Mouse (Mus musculus): ENCODE measurements at regions not wholly inside any gene's neighbourhood (a gene's known extent, or its start where the extent isn't known, plus 50 kb on each side); places are given as distances from the start of the nearest gene placed in this dataset.

DNA sequence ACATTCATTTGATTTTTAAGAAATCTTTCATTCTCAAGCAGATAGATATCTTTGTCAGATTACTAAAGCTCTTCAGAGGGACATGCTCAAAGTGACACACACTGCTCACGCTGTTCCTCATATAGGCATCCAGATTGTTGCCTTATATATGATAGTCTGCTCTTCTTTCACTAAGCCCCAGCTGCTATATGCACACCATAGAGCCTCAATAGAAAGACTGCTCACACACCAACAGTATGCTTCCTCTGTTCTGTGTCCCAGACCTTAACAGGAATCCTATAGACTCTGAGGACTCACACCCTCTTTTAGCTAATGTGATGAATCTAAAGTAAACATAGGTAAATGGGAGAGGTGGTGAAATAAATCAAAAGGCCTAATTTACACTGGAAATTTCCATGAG is 561.8 kb downstream of the Smarca1 start:
- H3K36me3 ChIP-seq (ENCODE audit: control insufficient read depth in 1 of 2, insufficient read depth in 2 of 2, low read length in 2 of 2), result no peaks in the 10 kb centered on the region

GRCm38 (mm10) chrX:47328817-47329216 is 564.0 kb downstream of the Smarca1 start:
- H3K9me3 ChIP-seq (replicated peaks; ENCODE audit: insufficient read depth, low read length), result no peaks in the 10 kb centered on the region
- H3K36me3 ChIP-seq (ENCODE audit: control insufficient read depth in 1 of 2, insufficient read depth in 2 of 2, low read length in 2 of 2), result no peaks in the 10 kb centered on the region
- H3K27ac ChIP-seq (ENCODE audit: control insufficient read depth, low read depth, low read length), result no peak overlapping the region
- H3K9ac ChIP-seq (ENCODE audit: control insufficient read depth, low read depth, low read length, poor library complexity, severe bottlenecking), result no peak overlapping the region
- no peaks in the 10 kb centered on the region for H3K4me1 ChIP-seq (ENCODE audit: control insufficient read depth in 1 of 2, insufficient read depth in 2 of 2, low read length in 2 of 2)
- peak; percentile 1 for DNase-seq (ENCODE audit: low read depth, low spot score)
- H3K79me2 ChIP-seq (ENCODE audit: control insufficient read depth, insufficient read depth, low read length, poor library complexity), result no peaks in the 10 kb centered on the region
- no peak overlapping the region for H3K4me3 ChIP-seq (ENCODE audit: control insufficient read depth in 1 of 2, insufficient read depth in 1 of 2, low read depth in 2 of 2, low read length in 2 of 2)
- H3K27me3 ChIP-seq (ENCODE audit: control insufficient read depth in 1 of 2, insufficient read depth in 2 of 2, low read length in 2 of 2), result no peaks in the 10 kb centered on the region
- no peak for TF ChIP-seq ZKSCAN1 (IDR thresholded peaks at IDR 0.05; ENCODE audit: low read depth, low read length)
- no peak for TF ChIP-seq KAT2A (conservative IDR thresholded peaks at IDR 0.05; ENCODE audit: low read depth, low read length)
- no peak for TF ChIP-seq ZC3H11A (IDR thresholded peaks at IDR 0.05; ENCODE audit: low read depth, low read length)
- peak; percentile 6; the same call in 1 of the 2 replicates for TF ChIP-seq RAD21 (IDR thresholded peaks at IDR 0.05; ENCODE audit: low read depth, low read length)
- no peak for TF ChIP-seq TCF12 (IDR thresholded peaks at IDR 0.05; ENCODE audit: low read depth, low read length)
- TF ChIP-seq MAFK (IDR thresholded peaks at IDR 0.05; ENCODE audit: borderline replicate concordance, low read depth, low read length), result no peak
- TF ChIP-seq TBP (IDR thresholded peaks at IDR 0.05; ENCODE audit: low read depth, low read length), result no peak
- no peak for TF ChIP-seq RCOR1 (IDR thresholded peaks at IDR 0.05; ENCODE audit: low read depth, low read length)
- peak in 1 of 3 experiments; percentile 13; a peak in 1 of 6 replicates for TF ChIP-seq CTCF (IDR thresholded peaks at IDR 0.05 in 2 of 3, conservative IDR thresholded peaks at IDR 0.05 in 1 of 3; ENCODE audit: control insufficient read depth in 1 of 3, insufficient read depth in 1 of 3, low read depth in 2 of 3, low read length in 3 of 3, poor library complexity in 1 of 3, severe bottlenecking in 1 of 3)
- TF ChIP-seq HCFC1 (IDR thresholded peaks at IDR 0.05; ENCODE audit: low read depth, low read length), result no peak

More for the DNA sequence above, 561.8 kb downstream of the Smarca1 start:
- H3K9ac ChIP-seq (ENCODE audit: control insufficient read depth, low read depth, low read length, poor library complexity, severe bottlenecking), result no peak overlapping the region
- H3K9me3 ChIP-seq (replicated peaks; ENCODE audit: insufficient read depth, low read length), result no peaks in the 10 kb centered on the region
- no peaks in the 10 kb centered on the region for H3K4me1 ChIP-seq (ENCODE audit: control insufficient read depth in 1 of 2, insufficient read depth in 2 of 2, low read length in 2 of 2)
- no peak for DNase-seq (ENCODE audit: low read depth, low spot score)
- H3K4me3 ChIP-seq (ENCODE audit: control insufficient read depth in 1 of 2, insufficient read depth in 1 of 2, low read depth in 2 of 2, low read length in 2 of 2), result no peak overlapping the region
- no peaks in the 10 kb centered on the region for H3K79me2 ChIP-seq (ENCODE audit: control insufficient read depth, insufficient read depth, low read length, poor library complexity)
- no peaks in the 10 kb centered on the region for H3K27me3 ChIP-seq (ENCODE audit: control insufficient read depth in 1 of 2, insufficient read depth in 2 of 2, low read length in 2 of 2)
- TF ChIP-seq BHLHE40 (IDR thresholded peaks at IDR 0.05; ENCODE audit: borderline replicate concordance, low read depth, low read length) (no peak), TAL1 (IDR thresholded peaks at IDR 0.05; ENCODE audit: low read length) (no peak), EP300 (IDR thresholded peaks at IDR 0.05; ENCODE audit: low read depth in 1 of 2, low read length in 2 of 2) (no peak), GATA1 (IDR thresholded peaks at IDR 0.05; ENCODE audit: low read depth, low read length) (no peak), POLR2AphosphoS2 (IDR thresholded peaks at IDR 0.05; ENCODE audit: low read length) (no peak), UBTF (IDR thresholded peaks at IDR 0.05; ENCODE audit: borderline replicate concordance, insufficient read depth, low read depth, low read length) (no peak), USF1 (IDR thresholded peaks at IDR 0.05; ENCODE audit: low read depth, low read length) (no peak), NELFE (IDR thresholded peaks at IDR 0.05; ENCODE audit: low read depth, low read length) (no peak), GABPA (IDR thresholded peaks at IDR 0.05; ENCODE audit: low read depth, low read length) (no peak), MAZ (IDR thresholded peaks at IDR 0.05; ENCODE audit: low read depth, low read length) (no peak), POLR2AphosphoS5 (IDR thresholded peaks at IDR 0.05; ENCODE audit: borderline replicate concordance, low read depth, low read length) (no peak), E2F4 (IDR thresholded peaks at IDR 0.05; ENCODE audit: borderline replicate concordance, low read depth, low read length) (no peak), SIN3A (IDR thresholded peaks at IDR 0.05; ENCODE audit: low read length) (no peak), USF2 (IDR thresholded peaks at IDR 0.05; ENCODE audit: borderline replicate concordance in 1 of 2, insufficient read depth in 1 of 2, low read depth in 1 of 2, low read length in 2 of 2) (no peak), MYB (IDR thresholded peaks at IDR 0.05; ENCODE audit: low read depth, low read length) (no peak), SMC3 (IDR thresholded peaks at IDR 0.05; ENCODE audit: low read depth, low read length) (no peak)
- no peak overlapping the region for H3K27ac ChIP-seq (ENCODE audit: control insufficient read depth, low read depth, low read length)

Data from MEL (cell line).